Mouse (Mus musculus): ENCODE measurements around the gene D16Ertd472e. TPM values are rescaled to one million over a fixed set of nuclear protein-coding genes. Genes with fewer than 3 reads are reported as not detected.
A peak's percentile ranks its signal among the peaks of the same experiment; 100 is the strongest.

Gene D16Ertd472e
- polyA plus RNA-seq (2014; fragmentation: Nextera tagmentation; extraction: Ambion mirVana), result 15.8 and 18.5 TPM in 2 replicates

DNA sequence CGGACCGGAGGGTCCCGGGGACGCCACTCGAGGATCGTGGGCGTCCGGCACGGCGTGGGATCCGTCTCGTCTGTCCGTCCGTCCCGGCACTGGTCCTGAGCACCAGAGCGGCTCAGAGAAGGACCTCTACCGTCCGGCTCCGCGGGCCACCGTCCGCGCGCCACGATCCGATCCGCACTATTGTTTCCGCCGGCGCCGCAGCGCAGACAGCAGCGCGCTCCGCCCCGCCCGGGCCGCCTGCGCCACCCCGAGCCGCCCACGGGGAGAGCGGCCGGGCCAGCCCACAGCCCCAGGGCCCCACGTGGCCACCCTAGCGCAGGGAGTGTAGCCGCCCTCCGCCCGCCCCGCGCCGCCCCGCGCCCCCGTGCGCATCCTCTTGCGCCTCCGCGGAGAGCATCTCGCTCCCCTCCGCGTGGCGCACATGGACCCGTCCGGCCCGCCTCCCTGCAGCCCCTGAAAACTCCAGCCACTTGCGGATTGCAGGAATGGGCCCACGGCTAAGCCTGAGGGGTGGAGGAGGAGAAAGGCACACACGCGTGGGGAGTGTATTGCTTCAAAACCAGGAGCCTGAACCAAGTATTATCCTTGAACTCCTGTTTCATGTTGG lies at the start of gene D16Ertd472e:
Gene D16Ertd472e, minus strand, starts transcription at position 231 of the 607 bp plus-strand sequence.
- H3K27me3 ChIP-seq (ENCODE audit: control insufficient read depth, insufficient read depth, low read length), result no peaks in the 10 kb centered on the region
- no peaks in the 10 kb centered on the region for H3K36me3 ChIP-seq (ENCODE audit: control insufficient read depth, insufficient read depth, low read length)
- DNase-seq (ENCODE audit: low spot score), result peak; percentile 88
- under 1% methylated on average over 49 of the region's 70 CpGs for WGBS
- 0 out of 2 replicates have a peak, but pooled peaks cover 3% of the 10 kb centered on the region for H3K4me1 ChIP-seq (replicated peaks; ENCODE audit: control insufficient read depth, insufficient read depth, low read length)
- peak within 1 kb of the TSS; percentile 77 for H3K27ac ChIP-seq (ENCODE audit: low read depth, low read length)
- peak; percentile 98 for ATAC-seq (ENCODE audit: low FRiP score)
- H3K9ac ChIP-seq (ENCODE audit: low read depth, low read length), result peak within 1 kb of the TSS; percentile 88
- H3K4me2 ChIP-seq (replicated peaks; ENCODE audit: low read depth, low read length), result peak within 1 kb of the TSS; percentile 71
- peak within 1 kb of the TSS; percentile 76 for H3K4me3 ChIP-seq (ENCODE audit: low read depth, low read length)
- H3K9me3 ChIP-seq (ENCODE audit: control insufficient read depth, low read length), result no peaks in the 10 kb centered on the region

DNA sequence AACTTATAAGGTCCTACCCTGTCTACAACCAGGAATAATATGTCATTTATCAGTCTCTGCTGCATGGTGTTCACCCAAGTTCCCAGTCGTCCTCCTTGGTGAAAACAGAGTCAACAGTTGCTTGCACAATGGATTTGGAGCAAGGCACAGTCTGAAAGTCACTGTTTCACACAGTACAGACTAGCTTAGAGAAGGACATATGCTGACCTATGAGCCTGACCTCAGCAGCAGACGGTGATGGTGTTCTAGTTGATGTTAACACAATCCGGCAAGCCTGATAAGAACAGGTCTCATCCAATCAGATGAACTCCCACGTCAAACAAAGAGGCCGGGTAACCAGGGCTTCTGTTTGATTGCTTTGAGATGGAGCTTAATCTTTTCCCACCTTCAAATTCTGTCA lies 46.2 kb upstream of the D16Ertd472e start:
- DNase-seq (ENCODE audit: low spot score) (no peak), ATAC-seq (ENCODE audit: low FRiP score) (no peak)
- Histone ChIP-seq H3K27ac (ENCODE audit: low read depth, low read length) (no peak overlapping the region), H3K4me2 (replicated peaks; ENCODE audit: low read depth, low read length) (no peak overlapping the region), H3K4me3 (ENCODE audit: low read depth, low read length) (no peak overlapping the region), H3K36me3 (ENCODE audit: control insufficient read depth, insufficient read depth, low read length) (no peaks in the 10 kb centered on the region), H3K4me1 (replicated peaks; ENCODE audit: control insufficient read depth, insufficient read depth, low read length) (no peaks in the 10 kb centered on the region), H3K27me3 (ENCODE audit: control insufficient read depth, insufficient read depth, low read length) (no peaks in the 10 kb centered on the region), H3K9ac (ENCODE audit: low read depth, low read length) (no peak overlapping the region), H3K9me3 (ENCODE audit: control insufficient read depth, low read length) (no peaks in the 10 kb centered on the region)
- WGBS, result 76% methylated on average over 5 of the region's 5 CpGs

DNA sequence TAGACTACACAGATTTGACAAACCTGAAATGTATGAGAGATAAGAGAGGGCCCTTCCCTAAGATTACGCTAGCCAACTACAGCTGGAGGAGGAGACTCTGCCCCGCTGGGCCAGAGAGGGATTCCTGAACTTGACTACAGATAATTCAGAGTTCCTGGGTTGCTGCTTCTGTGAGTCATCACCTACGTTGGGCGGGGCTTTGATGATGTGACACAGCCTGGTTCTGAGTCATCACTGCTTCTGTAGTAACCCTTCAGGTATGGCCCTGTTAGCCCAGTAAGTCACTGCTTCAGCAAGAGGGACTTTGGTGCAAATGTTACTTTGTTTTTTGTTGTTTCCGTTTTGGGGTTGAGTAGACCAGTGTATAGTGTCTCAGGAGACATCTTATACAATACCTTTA lies 42.9 kb upstream of the D16Ertd472e start:
- no peak overlapping the region for H3K27ac ChIP-seq (ENCODE audit: low read depth, low read length)
- WGBS, result 94% methylated on average over 5 of the region's 5 CpGs
- no peak overlapping the region for H3K9ac ChIP-seq (ENCODE audit: low read depth, low read length)
- H3K9me3 ChIP-seq (ENCODE audit: control insufficient read depth, low read length), result no peaks in the 10 kb centered on the region
- H3K36me3 ChIP-seq (ENCODE audit: control insufficient read depth, insufficient read depth, low read length), result no peaks in the 10 kb centered on the region
- DNase-seq (ENCODE audit: low spot score) (no peak), ATAC-seq (ENCODE audit: low FRiP score) (no peak)
- no peaks in the 10 kb centered on the region for H3K27me3 ChIP-seq (ENCODE audit: control insufficient read depth, insufficient read depth, low read length)
- H3K4me2 ChIP-seq (replicated peaks; ENCODE audit: low read depth, low read length), result no peak overlapping the region
- no peak overlapping the region for H3K4me3 ChIP-seq (ENCODE audit: low read depth, low read length)
- no peaks in the 10 kb centered on the region for H3K4me1 ChIP-seq (replicated peaks; ENCODE audit: control insufficient read depth, insufficient read depth, low read length)

DNA sequence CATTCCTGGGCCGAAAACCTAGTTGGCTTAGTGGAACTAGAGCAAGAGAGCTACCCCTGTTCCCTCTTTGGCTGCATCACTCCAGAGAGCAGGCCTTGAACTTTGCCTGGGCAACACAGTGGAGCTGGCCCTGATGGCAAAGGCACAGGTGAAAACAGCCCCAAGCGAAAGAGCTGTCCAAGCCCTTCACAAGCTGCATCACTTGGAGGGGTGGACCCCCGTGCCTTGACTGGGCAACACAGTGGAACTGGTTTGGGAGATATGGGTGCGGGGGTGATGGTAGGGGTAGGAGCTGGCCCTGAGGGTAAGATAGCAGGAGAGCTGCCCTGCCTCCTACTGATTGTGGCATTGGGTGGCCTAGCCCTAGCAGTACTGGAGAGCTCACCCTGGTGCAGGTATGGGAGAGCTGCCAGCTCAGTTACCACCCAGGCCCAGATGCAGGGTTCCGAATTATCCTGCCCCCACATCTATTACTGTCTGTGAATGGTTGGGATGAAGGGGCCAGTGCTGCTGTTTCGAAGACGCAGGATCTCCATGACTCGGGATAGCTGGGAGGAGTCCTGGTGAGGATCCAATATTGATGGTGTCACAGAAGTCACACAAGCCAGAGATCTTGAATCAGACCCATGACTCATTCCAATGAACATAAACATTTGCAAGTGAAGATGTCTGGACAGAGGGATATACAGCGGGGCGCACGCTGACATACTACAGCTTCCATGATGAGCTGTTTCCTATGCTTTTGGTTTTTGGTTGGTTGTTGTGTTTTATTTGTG lies 41.4 kb upstream of the D16Ertd472e start:
- ATAC-seq (ENCODE audit: low FRiP score), result no peak
- Histone ChIP-seq H3K36me3 (ENCODE audit: control insufficient read depth, insufficient read depth, low read length) (no peaks in the 10 kb centered on the region), H3K27me3 (ENCODE audit: control insufficient read depth, insufficient read depth, low read length) (no peaks in the 10 kb centered on the region), H3K4me1 (replicated peaks; ENCODE audit: control insufficient read depth, insufficient read depth, low read length) (no peaks in the 10 kb centered on the region), H3K9ac (ENCODE audit: low read depth, low read length) (no peak overlapping the region), H3K9me3 (ENCODE audit: control insufficient read depth, low read length) (no peaks in the 10 kb centered on the region), H3K27ac (ENCODE audit: low read depth, low read length) (no peak overlapping the region), H3K4me2 (replicated peaks; ENCODE audit: low read depth, low read length) (no peak overlapping the region), H3K4me3 (ENCODE audit: low read depth, low read length) (no peak overlapping the region)
- WGBS, result 93% methylated on average over 11 of the region's 11 CpGs
- no peak for DNase-seq (ENCODE audit: low spot score)

DNA sequence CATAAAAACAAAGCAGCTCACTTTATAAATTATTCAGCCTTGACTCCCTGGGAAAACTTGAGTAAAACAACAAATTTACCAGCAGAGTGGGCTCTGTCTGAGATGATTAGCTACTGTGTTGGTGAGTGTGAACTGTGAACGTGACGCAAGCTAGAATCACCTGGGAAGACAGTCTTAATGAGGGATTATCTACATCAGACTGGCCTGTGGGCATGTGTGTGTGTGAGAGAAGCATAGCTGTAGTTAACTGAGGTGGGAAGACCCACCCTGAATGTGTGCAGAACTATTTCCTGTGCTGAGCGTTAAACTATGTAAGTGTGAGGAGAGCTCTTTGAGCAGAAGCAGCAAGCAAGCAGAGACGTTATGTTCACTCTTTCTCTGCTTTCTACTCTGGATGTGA lies 29.7 kb upstream of the D16Ertd472e start:
- Histone ChIP-seq H3K9me3 (ENCODE audit: control insufficient read depth, low read length) (no peaks in the 10 kb centered on the region), H3K36me3 (ENCODE audit: control insufficient read depth, insufficient read depth, low read length) (no peaks in the 10 kb centered on the region), H3K9ac (ENCODE audit: low read depth, low read length) (no peak overlapping the region), H3K4me2 (replicated peaks; ENCODE audit: low read depth, low read length) (no peak overlapping the region), H3K27me3 (ENCODE audit: control insufficient read depth, insufficient read depth, low read length) (no peaks in the 10 kb centered on the region), H3K27ac (ENCODE audit: low read depth, low read length) (no peak overlapping the region), H3K4me1 (replicated peaks; ENCODE audit: control insufficient read depth, insufficient read depth, low read length) (no peaks in the 10 kb centered on the region), H3K4me3 (ENCODE audit: low read depth, low read length) (no peak overlapping the region)
- ATAC-seq (ENCODE audit: low FRiP score) (no peak), DNase-seq (ENCODE audit: low spot score) (no peak)
- 77% methylated on average over 4 of the region's 4 CpGs for WGBS

DNA sequence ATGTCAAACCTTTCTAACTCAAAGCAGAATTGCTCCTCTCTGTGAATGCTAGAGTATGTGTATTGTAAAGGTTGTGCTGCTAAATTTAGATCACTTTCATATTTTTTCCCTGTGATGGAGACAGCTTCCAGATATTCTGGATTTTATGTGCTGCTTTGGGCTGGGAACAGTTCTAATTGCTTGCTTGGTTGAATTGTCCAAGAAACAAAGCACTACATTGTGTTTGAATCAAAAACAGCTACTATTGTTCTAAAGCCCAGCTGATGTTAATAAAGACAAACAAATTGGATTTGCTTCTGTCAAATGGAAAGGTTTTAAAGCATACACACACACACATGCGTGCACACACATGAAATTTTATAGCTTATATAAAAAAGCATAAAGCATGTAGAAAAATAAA lies 22.4 kb upstream of the D16Ertd472e start:
- ATAC-seq (ENCODE audit: low FRiP score), result no peak
- no peak overlapping the region for H3K4me3 ChIP-seq (ENCODE audit: low read depth, low read length)
- H3K9me3 ChIP-seq (ENCODE audit: control insufficient read depth, low read length), result no peaks in the 10 kb centered on the region
- H3K4me1 ChIP-seq (replicated peaks; ENCODE audit: control insufficient read depth, insufficient read depth, low read length), result no peaks in the 10 kb centered on the region
- H3K27me3 ChIP-seq (ENCODE audit: control insufficient read depth, insufficient read depth, low read length), result no peaks in the 10 kb centered on the region
- no peak overlapping the region for H3K9ac ChIP-seq (ENCODE audit: low read depth, low read length)
- H3K27ac ChIP-seq (ENCODE audit: low read depth, low read length), result no peak overlapping the region
- H3K36me3 ChIP-seq (ENCODE audit: control insufficient read depth, insufficient read depth, low read length), result no peaks in the 10 kb centered on the region
- WGBS, result 92% methylated on average over 1 of the region's 1 CpGs
- no peak for DNase-seq (ENCODE audit: low spot score)
- H3K4me2 ChIP-seq (replicated peaks; ENCODE audit: low read depth, low read length), result no peak overlapping the region

DNA sequence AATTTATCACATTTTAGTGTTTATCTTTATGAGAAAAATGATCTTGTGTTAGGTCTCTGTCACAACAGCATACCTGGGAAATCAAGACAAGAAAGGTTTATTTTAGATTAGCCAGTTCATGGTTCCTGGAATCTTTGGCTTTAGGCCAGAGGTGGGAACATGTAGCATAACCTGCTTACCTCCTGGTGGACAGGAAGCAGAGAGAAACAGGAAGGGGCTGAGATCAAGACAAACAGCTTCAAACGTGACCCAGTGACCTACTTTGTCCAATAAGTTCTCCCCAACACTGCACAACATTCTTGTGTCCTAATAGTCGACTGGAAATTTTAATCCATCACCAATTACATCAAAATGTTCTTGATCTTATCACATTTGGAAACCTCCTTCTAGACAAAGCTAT lies 19.9 kb upstream of the D16Ertd472e start:
- H3K9ac ChIP-seq (ENCODE audit: low read depth, low read length), result no peak overlapping the region
- 67% methylated on average over 2 of the region's 2 CpGs for WGBS
- H3K27ac ChIP-seq (ENCODE audit: low read depth, low read length), result no peak overlapping the region
- H3K27me3 ChIP-seq (ENCODE audit: control insufficient read depth, insufficient read depth, low read length), result no peaks in the 10 kb centered on the region
- DNase-seq (ENCODE audit: low spot score), result no peak
- no peak overlapping the region for H3K4me2 ChIP-seq (replicated peaks; ENCODE audit: low read depth, low read length)
- no peaks in the 10 kb centered on the region for H3K4me1 ChIP-seq (replicated peaks; ENCODE audit: control insufficient read depth, insufficient read depth, low read length)
- H3K36me3 ChIP-seq (ENCODE audit: control insufficient read depth, insufficient read depth, low read length), result no peaks in the 10 kb centered on the region
- ATAC-seq (ENCODE audit: low FRiP score), result no peak
- H3K9me3 ChIP-seq (ENCODE audit: control insufficient read depth, low read length), result no peaks in the 10 kb centered on the region
- no peak overlapping the region for H3K4me3 ChIP-seq (ENCODE audit: low read depth, low read length)

DNA sequence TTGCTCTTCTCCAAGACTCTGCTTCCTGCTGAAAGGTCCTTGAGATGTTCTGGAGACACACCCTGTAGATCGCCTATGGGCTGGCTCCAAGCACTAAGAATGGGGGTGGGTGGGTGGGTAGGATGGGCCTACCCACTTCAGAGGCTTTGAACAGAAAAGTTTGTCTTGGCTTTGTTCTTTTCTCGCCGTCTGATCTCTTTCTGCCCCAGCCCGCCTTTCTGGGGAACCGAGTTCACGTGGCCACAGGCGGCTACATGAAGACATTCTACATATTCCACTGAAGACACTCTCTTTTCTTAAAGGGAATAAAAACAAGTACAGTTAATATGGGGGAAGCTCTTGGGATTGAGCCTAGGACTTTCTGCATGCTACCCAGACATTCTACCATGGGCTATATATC lies 19.3 kb upstream of the D16Ertd472e start:
- Histone ChIP-seq H3K4me2 (replicated peaks; ENCODE audit: low read depth, low read length) (no peak overlapping the region), H3K9me3 (ENCODE audit: control insufficient read depth, low read length) (no peaks in the 10 kb centered on the region), H3K4me1 (replicated peaks; ENCODE audit: control insufficient read depth, insufficient read depth, low read length) (no peaks in the 10 kb centered on the region), H3K4me3 (ENCODE audit: low read depth, low read length) (no peak overlapping the region), H3K27me3 (ENCODE audit: control insufficient read depth, insufficient read depth, low read length) (no peaks in the 10 kb centered on the region), H3K36me3 (ENCODE audit: control insufficient read depth, insufficient read depth, low read length) (no peaks in the 10 kb centered on the region), H3K9ac (ENCODE audit: low read depth, low read length) (no peak overlapping the region), H3K27ac (ENCODE audit: low read depth, low read length) (no peak overlapping the region)
- DNase-seq (ENCODE audit: low spot score), result no peak
- ATAC-seq (ENCODE audit: low FRiP score), result no peak
- WGBS, result 96% methylated on average over 7 of the region's 7 CpGs

DNA sequence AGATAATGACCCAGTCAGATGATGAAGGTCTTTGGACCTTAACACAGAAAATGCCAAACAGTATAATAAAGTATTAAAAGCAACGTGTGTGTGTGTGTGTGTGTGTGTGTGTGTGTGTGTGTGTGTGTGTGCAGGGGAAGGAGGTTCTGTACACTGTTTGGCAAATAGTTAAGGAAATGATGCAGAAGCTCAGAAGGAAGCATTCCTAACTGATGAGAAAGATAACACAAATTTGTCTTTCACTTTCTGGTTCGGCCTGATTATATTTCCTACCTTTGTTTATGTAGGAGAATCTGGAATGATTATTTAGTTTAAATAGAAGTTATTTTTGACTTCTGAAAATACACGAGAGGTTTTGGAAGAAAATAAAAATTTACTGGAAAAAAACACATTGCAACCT lies 17.6 kb upstream of the D16Ertd472e start:
- H3K9me3 ChIP-seq (ENCODE audit: control insufficient read depth, low read length), result no peaks in the 10 kb centered on the region
- no peaks in the 10 kb centered on the region for H3K36me3 ChIP-seq (ENCODE audit: control insufficient read depth, insufficient read depth, low read length)
- no peak overlapping the region for H3K4me3 ChIP-seq (ENCODE audit: low read depth, low read length)
- WGBS, result 78% methylated on average over 3 of the region's 3 CpGs
- H3K27me3 ChIP-seq (ENCODE audit: control insufficient read depth, insufficient read depth, low read length), result no peaks in the 10 kb centered on the region
- H3K4me1 ChIP-seq (replicated peaks; ENCODE audit: control insufficient read depth, insufficient read depth, low read length), result no peaks in the 10 kb centered on the region
- H3K4me2 ChIP-seq (replicated peaks; ENCODE audit: low read depth, low read length), result no peak overlapping the region
- no peak overlapping the region for H3K9ac ChIP-seq (ENCODE audit: low read depth, low read length)
- ATAC-seq (ENCODE audit: low FRiP score) (no peak), DNase-seq (ENCODE audit: low spot score) (no peak)
- no peak overlapping the region for H3K27ac ChIP-seq (ENCODE audit: low read depth, low read length)
